Mouse (Mus musculus) v-Abl transformed pro-B cells (cell line): ENCODE measurements around the gene Fate1.
"Not testable (repeated sequence)": the region's sequence is repeated elsewhere in the genome, so short reads cannot be mapped to it uniquely, and the experiment has no call there.

Source experiments
- in situ Hi-C, 2 experiments: fragments of 400-800 bp; cut with MboI; formaldehyde crosslinking; loops; one replicate each; pipeline ENCODE4 v1.15.1; 2025; ENCODE audit not compliant: unreplicated experiment in 2 of 2

Fate1 gene

DNA sequence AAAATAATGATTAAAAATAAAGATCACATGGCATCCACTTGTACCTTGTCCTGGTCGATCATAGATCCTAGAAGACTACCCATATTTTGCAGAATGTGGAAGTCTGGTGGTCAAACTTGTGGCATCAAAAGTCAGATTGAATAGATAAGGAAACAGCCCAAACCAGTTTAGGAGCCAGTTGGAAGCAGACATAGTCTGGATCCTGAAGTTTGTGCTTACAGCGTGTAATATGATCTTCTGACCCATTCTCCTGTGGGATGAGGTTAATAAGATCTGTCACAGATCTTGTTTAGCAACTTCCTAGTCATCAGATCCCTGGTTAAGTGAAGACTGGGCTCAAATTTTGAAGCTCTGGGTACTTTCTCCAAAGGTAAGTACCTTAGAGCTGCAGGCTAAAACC is at the start of gene Fate1:
Fate1 (plus strand) TSS at position 301 of the 400 bp plus-strand sequence.
- in situ Hi-C loops: no loop called here

GRCm38 (mm10) chrX:71946631-71947030 is 26.2 kb upstream of the Fate1 start:
- in situ Hi-C loops: loop anchor here (25.0 kb wide), 2 partner anchors 509 to 866 kb away; no protein-coding TSS in a partner anchor

DNA sequence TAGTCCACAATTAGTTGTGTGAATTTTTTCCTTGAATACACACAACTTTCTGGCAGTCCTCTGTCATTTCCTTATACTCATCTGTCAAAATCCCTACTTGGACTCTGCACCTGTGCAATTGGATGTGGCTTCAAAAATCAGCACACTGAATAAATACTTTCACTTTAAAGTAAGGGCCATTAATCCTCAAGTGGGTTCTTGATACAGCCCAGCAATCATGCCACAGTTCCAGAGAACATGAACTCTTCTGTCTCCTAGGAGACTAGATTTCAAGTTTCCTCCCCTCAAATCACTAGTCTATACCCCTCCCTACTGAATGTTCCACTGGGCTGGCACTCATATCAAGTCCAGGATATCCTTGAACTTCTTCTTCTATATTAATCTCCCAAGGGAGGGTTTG is 14.4 kb upstream of the Fate1 start:
- in situ Hi-C loops: no loop called here

DNA sequence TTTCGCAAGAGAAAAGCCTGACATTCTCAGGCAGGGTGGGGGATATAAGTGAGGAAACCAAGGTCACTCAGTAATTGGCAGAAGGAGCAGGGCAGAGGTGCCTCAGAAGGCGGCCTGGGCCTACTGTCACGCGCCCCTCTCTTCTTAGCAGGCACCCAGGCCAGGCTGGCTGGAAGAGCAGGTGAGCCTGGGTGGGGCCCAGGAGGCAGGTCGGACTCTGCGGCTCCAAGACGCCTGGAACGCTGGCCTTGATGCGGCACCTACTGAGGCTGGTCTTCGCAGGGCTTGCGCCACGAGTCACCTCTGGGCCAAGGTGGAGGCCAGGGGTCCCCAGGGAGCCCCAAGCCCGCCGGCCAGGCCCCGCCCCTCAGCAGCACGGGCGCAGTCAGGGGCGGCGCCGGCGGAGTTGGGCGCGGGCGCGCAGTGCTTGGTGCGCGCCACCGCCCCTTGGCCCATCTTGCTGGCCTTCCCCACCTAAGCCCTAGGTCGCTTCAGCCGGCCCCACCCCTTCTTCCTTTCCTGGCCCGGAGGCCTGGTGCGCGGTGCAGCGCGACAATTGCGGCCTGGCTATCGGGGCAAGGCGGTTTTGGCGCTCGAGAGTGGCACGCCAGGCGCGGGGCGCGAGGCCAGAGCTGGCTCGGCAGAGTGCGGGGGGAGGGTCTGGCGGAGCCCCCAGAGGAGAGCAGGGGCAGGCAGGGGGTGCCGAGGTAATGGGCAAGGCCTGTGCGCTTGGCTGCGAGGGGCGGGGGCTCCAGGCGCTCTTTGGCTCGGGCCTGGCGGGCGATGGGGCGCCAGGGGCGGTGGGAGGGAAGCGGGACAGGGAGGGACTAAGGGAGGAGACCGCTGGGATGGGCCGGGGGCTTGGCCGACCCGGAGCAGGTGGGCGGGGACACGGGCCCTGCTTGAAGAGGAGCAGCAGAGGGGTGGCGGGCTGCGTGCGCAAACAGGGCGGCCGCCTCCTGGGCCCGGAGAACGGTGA is 10.4 kb upstream of the Fate1 start, which contains the start of gene Prrg3:
Prrg3 (plus strand) TSS at position 552 of the 979 bp plus-strand sequence.
- in situ Hi-C loops: no loop called here

DNA sequence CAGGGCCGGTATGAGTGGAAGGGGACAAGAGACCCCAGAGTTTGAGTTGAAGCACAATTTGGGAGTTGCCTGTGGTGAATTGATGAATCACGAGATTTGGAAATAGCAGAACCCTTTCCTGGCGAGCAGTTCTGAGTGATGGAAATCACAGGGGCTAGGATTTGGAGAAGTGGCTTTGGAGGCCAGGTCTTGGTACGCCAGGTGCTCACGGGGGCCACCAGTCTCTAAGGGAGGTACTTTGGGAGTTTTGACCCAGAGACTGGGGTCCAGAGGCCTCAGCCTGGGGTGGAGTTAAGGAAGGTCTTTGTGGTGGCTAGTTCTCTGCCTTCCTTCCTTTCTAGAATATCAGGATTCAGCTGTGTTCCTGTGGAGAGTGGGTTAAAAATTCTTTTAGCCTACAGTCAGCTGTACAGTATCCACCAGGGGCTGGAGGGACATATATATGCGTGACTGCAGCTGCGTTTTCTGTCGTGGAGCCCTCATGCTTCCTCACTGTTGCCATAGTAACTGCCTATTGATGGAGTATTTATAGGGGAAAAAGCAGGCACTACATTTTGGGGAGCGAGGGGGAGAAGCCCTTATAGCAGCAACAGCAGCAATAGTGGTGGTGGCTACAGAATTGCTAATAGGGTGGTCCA is 9.4 kb upstream of the Fate1 start:
- in situ Hi-C loops: no loop called here

DNA sequence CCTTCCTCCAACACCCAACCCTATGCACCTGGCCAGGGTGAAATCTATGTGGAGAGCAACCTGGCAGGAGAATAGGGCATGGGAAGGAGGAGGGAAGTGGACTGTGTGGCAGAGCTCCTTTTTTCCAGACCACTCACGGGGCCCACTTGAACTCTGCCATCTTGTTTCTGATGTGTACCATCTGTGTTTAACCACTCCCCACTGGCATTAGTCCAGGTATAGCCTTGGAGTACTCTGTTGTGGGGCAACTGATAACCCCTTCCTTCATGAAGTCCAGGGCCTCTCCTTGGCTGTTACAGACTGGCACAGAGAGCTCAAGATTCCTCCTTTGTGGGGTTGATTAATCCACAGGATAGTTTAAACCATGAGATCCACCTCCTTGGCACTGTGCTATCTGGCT is 4.6 kb upstream of the Fate1 start:
- in situ Hi-C loops: no loop called here

- in situ Hi-C loops: no loop called here
Measured at GRCm38 (mm10) chrX:71968816-71969215, 4.0 kb upstream of the Fate1 start.

- in situ Hi-C loops: no loop called here
Measured at GRCm38 (mm10) chrX:71971325-71971724, 1.5 kb upstream of the Fate1 start.

- in situ Hi-C loops: not testable (repeated sequence)
Measured at GRCm38 (mm10) chrX:71977681-71978080, 4.9 kb downstream of the Fate1 start.

DNA sequence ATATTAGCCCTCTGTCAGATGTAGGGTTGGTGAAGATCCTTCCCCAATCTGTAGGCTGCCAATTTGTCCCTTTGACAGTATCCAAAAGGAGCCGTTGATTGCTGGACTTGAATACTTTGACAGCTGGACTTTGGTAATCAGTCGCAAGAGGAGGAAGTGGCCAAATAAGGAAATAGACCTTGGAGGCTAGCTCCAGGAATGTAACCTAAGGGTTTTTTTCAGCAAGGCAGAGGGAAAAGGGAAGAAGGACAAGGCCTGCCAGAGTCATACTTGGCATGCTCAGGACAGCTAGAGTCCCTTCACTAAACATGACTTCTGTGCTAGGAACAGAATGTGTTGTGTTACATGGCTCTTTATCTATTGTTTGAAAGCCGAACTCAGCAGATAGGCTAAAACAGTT is 7.7 kb downstream of the Fate1 start:
- in situ Hi-C loops: no loop called here

- in situ Hi-C loops: no loop called here
Measured at GRCm38 (mm10) chrX:71981322-71981721, 8.5 kb downstream of the Fate1 start.

GRCm38 (mm10) chrX:71983205-71983604 is 10.4 kb downstream of the Fate1 start:
- in situ Hi-C loops: no loop called here

GRCm38 (mm10) chrX:71983775-71984174 is 11.0 kb downstream of the Fate1 start:
- in situ Hi-C loops: no loop called here

DNA sequence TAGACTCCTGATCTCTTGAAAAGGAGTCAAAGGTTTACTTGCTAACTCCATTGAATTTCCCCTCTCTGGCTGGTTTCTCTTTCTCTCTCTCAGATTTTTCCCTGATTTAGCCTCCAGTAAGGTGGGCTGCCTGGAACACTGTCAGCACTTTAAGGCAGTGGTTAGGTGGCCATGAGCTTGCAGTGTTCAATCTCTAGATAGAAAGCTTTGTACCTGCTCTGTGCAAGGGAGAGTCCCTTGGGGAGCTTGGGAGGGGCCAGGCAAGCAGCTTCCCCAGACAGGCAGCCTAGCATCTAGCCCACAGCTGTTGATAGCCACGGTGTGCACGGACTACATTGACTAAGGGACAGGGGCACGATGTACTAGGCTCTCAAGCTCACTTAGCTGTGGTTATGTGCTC is 18.8 kb downstream of the Fate1 start, which contains the start of gene Cnga2:
Cnga2 (plus strand) TSS at position 301 of the 400 bp plus-strand sequence.
- in situ Hi-C loops: no loop called here

DNA sequence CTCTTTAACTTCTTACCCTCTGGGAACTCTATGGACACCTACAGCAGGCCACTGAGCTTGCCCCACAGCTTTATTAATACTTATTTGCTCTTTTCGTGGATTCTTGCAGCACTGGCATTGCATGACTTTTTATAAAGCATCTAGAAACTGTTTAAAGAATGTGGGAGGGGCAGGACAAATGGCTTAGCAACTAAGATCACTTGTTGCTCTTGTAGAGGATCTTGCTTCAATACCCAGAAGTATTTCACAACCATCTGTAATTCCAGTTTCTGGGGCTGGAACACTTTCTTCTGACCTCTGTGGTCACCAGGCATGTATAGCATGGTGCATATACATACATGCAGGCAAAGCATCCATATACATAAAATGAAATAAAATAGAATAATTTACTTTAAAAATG is 23.2 kb downstream of the Fate1 start:
- in situ Hi-C loops: no loop called here

DNA sequence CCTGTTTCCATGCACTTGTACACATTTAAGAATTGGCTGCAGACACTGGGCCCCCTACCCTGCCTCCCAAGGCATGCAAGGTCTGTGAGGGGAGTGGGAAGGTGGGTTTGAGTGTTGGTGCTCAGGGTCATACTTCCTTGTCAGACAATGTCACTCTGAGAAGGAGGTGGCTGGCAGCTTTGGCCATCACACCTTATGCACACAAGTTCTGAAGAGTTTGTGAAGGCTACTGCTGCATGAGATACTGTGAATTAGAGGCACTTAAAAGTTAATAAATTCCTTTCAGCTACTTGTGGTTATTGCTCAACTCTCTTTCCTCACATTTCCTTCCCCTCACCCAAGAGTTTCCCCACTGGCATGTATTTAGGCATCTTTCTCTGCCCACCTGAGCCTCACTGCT is 37.1 kb downstream of the Fate1 start:
- in situ Hi-C loops: no loop called here

GRCm38 (mm10) chrX:72012236-72012635 is 39.5 kb downstream of the Fate1 start:
- in situ Hi-C loops: no loop called here

- in situ Hi-C loops: no loop called here
Measured at GRCm38 (mm10) chrX:72012804-72013203, 40.0 kb downstream of the Fate1 start.

DNA sequence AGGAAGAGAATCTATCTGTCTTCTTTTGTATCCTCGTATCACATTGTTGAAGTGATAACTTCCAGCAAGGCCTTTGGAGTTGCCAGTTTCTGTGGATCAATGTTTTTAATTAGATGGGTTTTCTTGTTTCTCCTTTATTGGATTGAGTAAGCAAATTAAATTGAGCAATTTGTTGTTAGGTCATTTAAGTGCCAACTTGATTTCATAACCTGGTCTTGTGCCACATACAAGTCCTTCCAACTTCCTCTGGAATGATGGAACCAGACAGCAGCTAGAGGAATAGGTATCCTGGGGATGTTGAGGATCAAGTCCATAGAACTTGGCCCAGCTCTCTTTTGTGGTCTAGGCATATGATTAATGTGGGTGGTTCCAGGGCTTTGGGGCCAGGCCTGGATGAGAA is 49.5 kb downstream of the Fate1 start:
- in situ Hi-C loops: no loop called here

DNA sequence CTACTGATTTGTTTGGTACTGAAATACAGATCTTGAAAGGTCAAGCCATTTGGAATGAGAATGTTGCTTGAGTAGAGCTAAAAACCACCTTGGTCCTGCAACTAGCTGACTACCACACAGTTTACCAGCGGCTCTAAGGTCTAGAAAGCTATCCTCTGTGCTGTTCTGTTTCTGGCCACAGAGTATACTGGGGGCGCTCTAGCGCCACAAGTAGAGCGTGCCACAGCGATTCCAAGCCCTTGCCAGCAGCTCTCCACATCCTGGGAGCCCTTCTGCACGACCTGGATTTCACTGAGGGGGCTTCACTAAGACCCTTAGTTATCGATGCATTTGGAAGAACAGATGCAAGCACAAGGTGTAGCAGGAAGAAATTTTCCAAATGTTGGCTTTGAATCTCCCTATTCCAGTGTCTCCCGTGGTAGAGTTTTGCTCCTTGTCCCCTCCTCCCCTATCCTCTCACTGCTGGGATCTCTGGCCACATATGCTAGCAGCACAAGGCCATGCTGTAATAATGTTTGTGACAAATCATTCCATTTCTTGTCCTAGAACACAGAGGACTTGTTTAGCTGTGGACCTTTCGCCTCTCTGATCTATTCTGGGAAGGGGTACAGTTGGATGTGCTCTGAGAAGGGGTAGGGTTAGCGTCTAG is 50.1 kb downstream of the Fate1 start:
- in situ Hi-C loops: no loop called here

GRCm38 (mm10) chrX:72023542-72023941 is 50.8 kb downstream of the Fate1 start:
- in situ Hi-C loops: no loop called here
